Mouse (Mus musculus): Measurements from ENCODE around the gene H1fnt. TPM values are rescaled to one million over a fixed set of nuclear protein-coding genes. Genes with fewer than 3 reads are reported as not detected.

H1fnt gene
- total RNA-seq (2014; rRNA removed): not detected in 2 replicates
- polyA plus RNA-seq (2015; fragmentation: Nextera tagmentation; extraction: Ambion mirVana): not detected in 2 replicates

DNA sequence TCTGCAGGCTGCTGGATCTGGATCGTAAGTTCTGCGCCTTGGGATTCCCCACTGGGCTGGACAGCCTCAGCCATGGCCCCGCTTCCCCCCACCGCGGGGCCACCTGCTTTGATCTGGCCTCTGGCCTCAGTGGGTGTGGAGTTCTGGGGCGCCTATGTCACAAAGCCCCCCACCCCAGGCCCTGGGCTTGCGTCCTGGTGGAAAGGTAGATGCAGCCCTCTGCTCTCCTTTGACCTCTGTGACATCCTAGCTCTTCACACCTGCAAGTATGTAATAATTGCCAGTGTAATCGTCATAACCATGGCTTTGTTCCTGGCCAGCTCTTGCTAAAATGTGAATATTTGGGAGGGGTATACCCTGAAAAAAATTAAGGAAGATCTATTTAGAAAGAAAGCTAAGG, at the start of gene H1fnt:
TSS of gene H1fnt (minus strand) at position 101 of the 400 bp plus-strand sequence.
- no peak within 1 kb of the TSS for H3K4me3 ChIP-seq (ENCODE audit: low read length)
- no peak within 1 kb of the TSS for H3K9ac ChIP-seq (replicated peaks; ENCODE audit: low read length)
- no peak for TF ChIP-seq CTCF (IDR thresholded peaks at IDR 0.05; ENCODE audit: low read depth)
- H3K36me3 ChIP-seq (ENCODE audit: insufficient read depth, low read length): no peaks in the 10 kb centered on the region
- DNase-seq (ENCODE audit: low spot score): no peak
- H3K4me2 ChIP-seq (ENCODE audit: low read depth, low read length): no peak within 1 kb of the TSS
- 83% methylated on average over 8 of the region's 8 CpGs for whole genome bisulfite sequencing
- no peaks in the 10 kb centered on the region for H3K9me3 ChIP-seq (ENCODE audit: low read length)
- no peaks in the 10 kb centered on the region for H3K4me1 ChIP-seq (ENCODE audit: insufficient read depth, low read length)
- ATAC-seq: no peak
- no peaks in the 10 kb centered on the region for H3K27me3 ChIP-seq (ENCODE audit: insufficient read depth, low read length)
- H3K27ac ChIP-seq: no peak within 1 kb of the TSS

DNA sequence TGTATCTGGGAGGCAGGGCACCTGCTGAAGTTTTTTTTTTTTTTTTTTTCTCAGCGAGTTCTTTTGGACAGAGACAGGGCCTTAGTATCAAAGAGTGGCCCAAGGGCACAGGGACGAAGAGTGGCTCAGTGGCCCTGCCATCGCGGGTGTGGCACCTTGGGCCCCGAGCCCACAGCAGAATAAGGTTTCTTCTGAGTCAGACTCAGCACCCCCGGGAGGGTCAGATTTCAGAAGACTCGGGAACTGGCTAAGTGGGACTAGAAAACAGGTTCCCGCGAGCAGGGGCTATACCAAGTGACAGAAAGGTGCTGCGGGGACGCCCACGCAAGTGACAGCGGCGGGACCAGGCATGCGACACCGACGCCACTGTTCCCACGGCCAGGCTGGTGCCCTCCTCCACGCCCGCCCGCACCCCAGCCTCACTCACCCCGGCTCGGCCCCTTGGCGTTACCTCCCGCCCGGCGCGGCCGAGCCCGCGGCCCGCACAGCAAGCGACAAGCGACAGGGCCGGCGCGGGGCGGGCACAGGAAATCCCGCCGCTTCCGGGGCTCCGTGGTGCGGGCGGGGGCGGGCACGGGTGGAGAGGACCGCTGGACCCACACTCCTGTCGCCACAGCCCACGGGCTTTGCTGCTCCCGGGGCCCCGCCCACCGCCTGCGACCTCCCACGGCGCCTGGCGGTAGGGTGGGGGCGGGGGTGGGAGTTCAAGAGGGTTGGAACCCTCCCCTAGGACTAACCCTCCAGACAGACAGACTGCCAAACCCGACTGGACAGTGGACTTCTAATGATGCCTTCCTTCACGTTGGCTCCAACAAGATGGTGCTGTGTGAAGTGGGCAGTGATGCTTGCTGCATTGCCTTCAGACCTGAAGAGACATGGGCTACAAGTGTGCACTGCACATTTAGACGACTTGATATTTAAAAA, 38.8 kb upstream of the H1fnt start, which contains the start of gene Zfp641:
TSS of gene Zfp641 (minus strand) at position 534 of the 924 bp plus-strand sequence.
- DNase-seq (ENCODE audit: low spot score) (peak; percentile 68), ATAC-seq (peak; percentile 82)
- H3K27me3 ChIP-seq (ENCODE audit: insufficient read depth, low read length): no peaks in the 10 kb centered on the region
- H3K4me3 ChIP-seq (ENCODE audit: low read length): peak within 1 kb of the TSS; percentile 69
- peak within 1 kb of the TSS; percentile 82 for H3K9ac ChIP-seq (replicated peaks; ENCODE audit: low read length)
- H3K4me2 ChIP-seq (ENCODE audit: low read depth, low read length): peak within 1 kb of the TSS; percentile 77
- no peaks in the 10 kb centered on the region for H3K9me3 ChIP-seq (ENCODE audit: low read length)
- no peak for TF ChIP-seq CTCF (IDR thresholded peaks at IDR 0.05; ENCODE audit: low read depth)
- H3K27ac ChIP-seq: peak within 1 kb of the TSS; percentile 54
- WGBS: 2% methylated on average over 52 of the region's 60 CpGs
- H3K36me3 ChIP-seq (ENCODE audit: insufficient read depth, low read length): no peaks in the 10 kb centered on the region
- H3K4me1 ChIP-seq (ENCODE audit: insufficient read depth, low read length): 0 out of 2 replicates have a peak, but pooled peaks cover 3% of the 10 kb centered on the region

DNA sequence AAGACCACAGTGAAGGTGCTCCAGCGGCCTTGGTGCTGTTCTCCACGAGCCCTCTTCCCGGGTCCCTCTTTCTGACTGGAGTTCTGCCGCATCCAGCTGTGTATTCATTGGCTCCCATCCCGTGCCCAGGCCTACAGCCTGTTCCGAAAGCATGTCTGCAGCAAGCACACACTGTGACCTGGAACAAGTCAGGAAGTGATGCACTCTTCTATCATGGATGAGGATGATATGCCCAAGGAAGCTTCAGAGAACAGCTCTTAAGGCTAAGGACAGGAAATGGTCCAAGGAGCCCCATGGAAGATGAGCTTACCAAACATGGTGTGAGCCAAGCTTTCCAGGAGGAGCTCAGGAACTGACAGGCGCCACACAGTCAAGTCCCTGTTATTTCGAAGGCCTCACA, 36.6 kb upstream of the H1fnt start:
- Histone ChIP-seq H3K9me3 (ENCODE audit: low read length) (no peaks in the 10 kb centered on the region), H3K4me2 (ENCODE audit: low read depth, low read length) (no peak overlapping the region), H3K36me3 (ENCODE audit: insufficient read depth, low read length) (peaks cover 4% of the 10 kb centered on the region), H3K4me1 (ENCODE audit: insufficient read depth, low read length) (0 out of 2 replicates have a peak, but pooled peaks cover 3% of the 10 kb centered on the region), H3K27ac (no peak overlapping the region), H3K4me3 (ENCODE audit: low read length) (no peak overlapping the region), H3K27me3 (ENCODE audit: insufficient read depth, low read length) (no peaks in the 10 kb centered on the region), H3K9ac (replicated peaks; ENCODE audit: low read length) (no peak overlapping the region)
- DNase-seq (ENCODE audit: low spot score) (no peak), ATAC-seq (no peak)
- no peak for TF ChIP-seq CTCF (IDR thresholded peaks at IDR 0.05; ENCODE audit: low read depth)
- WGBS: 91% methylated on average over 8 of the region's 8 CpGs

DNA sequence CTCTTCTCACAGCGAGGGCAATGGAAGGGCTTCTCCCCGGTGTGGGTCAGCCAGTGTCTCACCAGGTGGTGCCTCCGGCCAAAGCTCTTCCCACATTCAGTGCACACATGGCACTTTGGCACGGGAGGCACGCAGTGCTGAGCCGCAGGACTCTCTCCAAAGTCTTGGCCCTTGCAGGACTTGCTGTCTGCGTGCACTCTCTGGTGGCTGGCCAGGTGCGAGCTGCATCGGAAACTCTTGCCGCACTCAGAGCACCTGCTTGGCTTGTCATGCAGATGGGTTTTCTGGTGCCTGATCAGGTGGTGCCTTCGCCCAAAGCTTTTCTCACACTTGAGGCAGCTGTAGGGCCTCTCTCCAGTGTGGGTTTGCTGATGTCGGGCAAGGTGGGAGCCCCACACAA, 31.5 kb upstream of the H1fnt start:
- Histone ChIP-seq H3K4me3 (ENCODE audit: low read length) (no peak overlapping the region), H3K9ac (replicated peaks; ENCODE audit: low read length) (no peak overlapping the region), H3K27me3 (ENCODE audit: insufficient read depth, low read length) (no peaks in the 10 kb centered on the region), H3K4me2 (ENCODE audit: low read depth, low read length) (no peak overlapping the region), H3K9me3 (ENCODE audit: low read length) (no peaks in the 10 kb centered on the region), H3K27ac (no peak overlapping the region), H3K36me3 (ENCODE audit: insufficient read depth, low read length) (peaks cover 8% of the 10 kb centered on the region), H3K4me1 (ENCODE audit: insufficient read depth, low read length) (no peaks in the 10 kb centered on the region)
- no peak for ATAC-seq
- WGBS: 71% methylated on average over 12 of the region's 12 CpGs
- TF ChIP-seq CTCF (IDR thresholded peaks at IDR 0.05; ENCODE audit: low read depth): no peak
- DNase-seq (ENCODE audit: low spot score): no peak

DNA sequence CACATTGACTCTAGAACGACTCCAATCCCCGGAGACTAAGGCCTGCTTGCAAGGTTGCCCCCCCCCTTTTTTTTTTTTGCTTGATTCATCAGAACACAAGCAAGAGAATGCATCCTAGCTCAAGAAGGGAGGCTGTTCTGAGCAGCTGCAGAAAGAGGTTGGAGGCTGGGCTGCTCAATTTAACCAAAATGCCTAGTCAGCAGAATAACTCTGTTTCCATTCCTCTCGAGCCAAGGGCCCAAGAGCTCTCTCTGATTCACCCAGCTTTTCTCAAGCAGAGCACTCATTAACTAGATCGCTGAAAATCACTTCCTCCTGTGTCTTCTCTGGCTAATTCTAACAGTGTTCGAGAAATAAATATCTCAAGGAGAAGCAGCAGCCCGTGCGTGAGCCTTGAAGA, 29.3 kb upstream of the H1fnt start:
- 71% methylated on average over 7 of the region's 7 CpGs for WGBS
- no peak overlapping the region for H3K4me2 ChIP-seq (ENCODE audit: low read depth, low read length)
- DNase-seq (ENCODE audit: low spot score): no peak

DNA sequence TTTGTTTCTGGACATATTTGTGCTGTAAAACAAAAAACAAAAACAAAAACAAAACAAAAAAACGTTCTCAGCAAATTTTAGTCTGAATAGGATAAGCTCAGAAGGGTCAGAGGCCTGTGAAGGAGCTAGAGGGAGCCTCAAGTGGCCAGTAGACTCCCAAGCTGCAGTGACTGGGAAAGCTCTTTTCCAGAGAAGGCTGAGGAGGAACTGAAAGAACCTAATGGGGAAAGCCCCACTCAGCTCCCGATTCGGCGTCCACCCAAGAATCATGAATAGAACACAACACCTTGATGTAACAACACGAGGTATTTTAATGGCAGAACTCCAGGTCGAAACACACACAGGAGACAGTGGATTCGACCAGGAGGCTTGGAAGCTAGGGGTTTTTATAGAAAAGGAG, 683 bp upstream of the H1fnt start:
- no peaks in the 10 kb centered on the region for H3K27me3 ChIP-seq (ENCODE audit: insufficient read depth, low read length)
- no peak overlapping the region for H3K27ac ChIP-seq
- no peak for ATAC-seq
- DNase-seq (ENCODE audit: low spot score): no peak
- H3K9me3 ChIP-seq (ENCODE audit: low read length): no peaks in the 10 kb centered on the region
- no peak overlapping the region for H3K4me2 ChIP-seq (ENCODE audit: low read depth, low read length)
- no peak overlapping the region for H3K4me3 ChIP-seq (ENCODE audit: low read length)
- WGBS: 88% methylated on average over 7 of the region's 7 CpGs
- no peaks in the 10 kb centered on the region for H3K4me1 ChIP-seq (ENCODE audit: insufficient read depth, low read length)
- no peak overlapping the region for H3K9ac ChIP-seq (replicated peaks; ENCODE audit: low read length)
- TF ChIP-seq CTCF (IDR thresholded peaks at IDR 0.05; ENCODE audit: low read depth): no peak
- no peaks in the 10 kb centered on the region for H3K36me3 ChIP-seq (ENCODE audit: insufficient read depth, low read length)

More for the DNA sequence above, 29.3 kb upstream of the H1fnt start:
- peaks cover 8% of the 10 kb centered on the region for H3K36me3 ChIP-seq (ENCODE audit: insufficient read depth, low read length)
- no peak overlapping the region for H3K4me3 ChIP-seq (ENCODE audit: low read length)
- no peak for ATAC-seq
- no peaks in the 10 kb centered on the region for H3K4me1 ChIP-seq (ENCODE audit: insufficient read depth, low read length)
- H3K27me3 ChIP-seq (ENCODE audit: insufficient read depth, low read length): no peaks in the 10 kb centered on the region
- H3K9ac ChIP-seq (replicated peaks; ENCODE audit: low read length): no peak overlapping the region
- no peak for TF ChIP-seq CTCF (IDR thresholded peaks at IDR 0.05; ENCODE audit: low read depth)
- H3K27ac ChIP-seq: no peak overlapping the region
- no peaks in the 10 kb centered on the region for H3K9me3 ChIP-seq (ENCODE audit: low read length)

DNA sequence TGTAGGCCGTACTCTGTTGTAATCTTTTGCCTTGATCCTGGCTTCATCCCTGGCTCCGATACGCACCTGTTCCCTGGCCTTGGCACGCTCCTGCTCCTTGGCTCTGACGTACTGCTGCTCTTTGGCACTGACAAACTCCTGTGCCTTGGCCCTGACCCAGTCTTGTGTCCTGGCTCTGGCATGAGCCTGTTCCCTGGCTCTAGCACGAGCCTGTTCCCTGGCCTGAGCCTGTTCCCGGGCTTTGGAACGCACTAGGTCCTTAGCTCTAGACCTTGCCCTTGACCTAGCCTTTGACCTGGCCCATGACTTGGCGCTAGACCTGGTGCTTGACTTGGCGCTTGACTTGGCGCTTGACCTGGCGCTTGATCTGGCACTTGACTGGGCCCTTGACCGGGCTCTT, 822 bp downstream of the H1fnt start:
- DNase-seq (ENCODE audit: low spot score): no peak
- WGBS: 83% methylated on average over 13 of the region's 13 CpGs
- no peak for TF ChIP-seq CTCF (IDR thresholded peaks at IDR 0.05; ENCODE audit: low read depth)

More for the DNA sequence above, 822 bp downstream of the H1fnt start:
- ATAC-seq: no peak
- H3K27me3 ChIP-seq (ENCODE audit: insufficient read depth, low read length): no peaks in the 10 kb centered on the region
- H3K36me3 ChIP-seq (ENCODE audit: insufficient read depth, low read length): no peaks in the 10 kb centered on the region
- no peak overlapping the region for H3K9ac ChIP-seq (replicated peaks; ENCODE audit: low read length)
- H3K27ac ChIP-seq: no peak overlapping the region
- no peaks in the 10 kb centered on the region for H3K9me3 ChIP-seq (ENCODE audit: low read length)
- H3K4me2 ChIP-seq (ENCODE audit: low read depth, low read length): no peak overlapping the region
- no peaks in the 10 kb centered on the region for H3K4me1 ChIP-seq (ENCODE audit: insufficient read depth, low read length)
- H3K4me3 ChIP-seq (ENCODE audit: low read length): no peak overlapping the region
